Mouse (Mus musculus): Measurements from ENCODE around the gene Dhx30. TPM values are rescaled to one million over a fixed set of nuclear protein-coding genes. Genes with fewer than 3 reads are reported as not detected.

Gene Dhx30
- 28.5 TPM for polyA plus RNA-seq (2014; fragmentation: Illumina TruSeq; extraction: RNeasy Lipid Tissue Mini Kit (QIAGEN cat#74804); ENCODE audit: low read depth, low replicate concordance)

GRCm38 (mm10) chr9:110117779-110118139 is at the start of gene Dhx30:
Gene Dhx30, minus strand, starts transcription at chr9:110117830.

GRCm38 (mm10) chr9:110116977-110117778 is 452 bp downstream of the Dhx30 start, which contains the start of gene Smarcc1:
Gene Smarcc1, plus strand, starts transcription at chr9:110117708.

Other genes with a start within 250 kb of the Dhx30 start
- 7.8 TPM for gene Cdc25a, start 242.3 kb downstream of the Dhx30 start, polyA plus RNA-seq (2014; fragmentation: Illumina TruSeq; extraction: RNeasy Lipid Tissue Mini Kit (QIAGEN cat#74804); ENCODE audit: low read depth, low replicate concordance)
- gene Map4, start 186.4 kb downstream of the Dhx30 start, polyA plus RNA-seq (2014; fragmentation: Illumina TruSeq; extraction: RNeasy Lipid Tissue Mini Kit (QIAGEN cat#74804); ENCODE audit: low read depth, low replicate concordance): 25.2 TPM
- 34.2 TPM for gene Smarcc1, start 122 bp downstream of the Dhx30 start, polyA plus RNA-seq (2014; fragmentation: Illumina TruSeq; extraction: RNeasy Lipid Tissue Mini Kit (QIAGEN cat#74804); ENCODE audit: low read depth, low replicate concordance)
- gene Cspg5, start 126.0 kb upstream of the Dhx30 start, polyA plus RNA-seq (2014; fragmentation: Illumina TruSeq; extraction: RNeasy Lipid Tissue Mini Kit (QIAGEN cat#74804); ENCODE audit: low read depth, low replicate concordance): 0.57 TPM
- gene Elp6, start 187.3 kb upstream of the Dhx30 start, polyA plus RNA-seq (2014; fragmentation: Illumina TruSeq; extraction: RNeasy Lipid Tissue Mini Kit (QIAGEN cat#74804); ENCODE audit: low read depth, low replicate concordance): 0.69 TPM
- 2.1 TPM for gene Scap, start 215.5 kb upstream of the Dhx30 start, polyA plus RNA-seq (2014; fragmentation: Illumina TruSeq; extraction: RNeasy Lipid Tissue Mini Kit (QIAGEN cat#74804); ENCODE audit: low read depth, low replicate concordance)